Mouse (Mus musculus) G1E-ER4 (cell line): Measurements from ENCODE around the gene Eef1akmt3. TPM values are rescaled to one million over a fixed set of nuclear protein-coding genes. Genes with fewer than 3 reads are reported as not detected.

Experiments
- GATA1 ChIP-seq: IDR thresholded peaks from one replicate; pipeline ENCODE4 v1.8.0; 2012; ENCODE audit warnings: low read length, inconsistent platforms
- polyA plus RNA-seq: library from polyadenylated mRNA; stranded (reverse); fragments of >175 nt; gene quantifications from 2 replicates; pipeline ENCODE4 v1.2.3, GENCODE M21; 2012

Eef1akmt3 gene
- polyA plus RNA-seq, 1 experiment, result 0.09 TPM

- no peak for TF ChIP-seq GATA1
These were observed 543 bp upstream of the Eef1akmt3 start for GRCm38 (mm10) chr10:127041774-127042338.

- TF ChIP-seq GATA1, result no peak
These were observed 621 bp downstream of the Eef1akmt3 start for GRCm38 (mm10) chr10:127040569-127041214.

- no peak for TF ChIP-seq GATA1
These were observed 3.7 kb downstream of the Eef1akmt3 start for GRCm38 (mm10) chr10:127037641-127038040.

- no peak for TF ChIP-seq GATA1
These were observed 5.0 kb downstream of the Eef1akmt3 start for GRCm38 (mm10) chr10:127036273-127036672.

- TF ChIP-seq GATA1, result no peak
These were observed 8.0 kb downstream of the Eef1akmt3 start for GRCm38 (mm10) chr10:127033301-127033741.

GRCm38 (mm10) chr10:127030336-127031296 is 10.7 kb downstream of the Eef1akmt3 start, which contains the start of gene Tsfm:
TSS of gene Tsfm (minus strand) at chr10:127030840.
- no peak for TF ChIP-seq GATA1

GRCm38 (mm10) chr10:127018422-127018821 is 22.9 kb downstream of the Eef1akmt3 start:
- no peak for TF ChIP-seq GATA1

- TF ChIP-seq GATA1, result no peak
These were observed 24.2 kb downstream of the Eef1akmt3 start for GRCm38 (mm10) chr10:127017071-127017470.

GRCm38 (mm10) chr10:127016488-127016887 is 24.8 kb downstream of the Eef1akmt3 start:
- TF ChIP-seq GATA1, result no peak

- TF ChIP-seq GATA1, result no peak
These were observed 37.5 kb downstream of the Eef1akmt3 start for GRCm38 (mm10) chr10:127003806-127004205.

GRCm38 (mm10) chr10:127003334-127003733 is 38.0 kb downstream of the Eef1akmt3 start:
- no peak for TF ChIP-seq GATA1

GRCm38 (mm10) chr10:127002765-127003164 is 38.5 kb downstream of the Eef1akmt3 start:
- TF ChIP-seq GATA1, result no peak

- no peak for TF ChIP-seq GATA1
These were observed 39.3 kb downstream of the Eef1akmt3 start for GRCm38 (mm10) chr10:127002056-127002455.

GRCm38 (mm10) chr10:127001297-127001696 is 40.0 kb downstream of the Eef1akmt3 start:
- TF ChIP-seq GATA1, result no peak

GRCm38 (mm10) chr10:127000529-127000928 is 40.8 kb downstream of the Eef1akmt3 start, which contains the start of gene Avil:
TSS of gene Avil (plus strand) at chr10:127000709.
- TF ChIP-seq GATA1, result no peak
